Mouse (Mus musculus) intestine, postnatal 0 days (tissue): ENCODE measurements around the gene Zbtb43. TPM values are rescaled to one million over a fixed set of nuclear protein-coding genes. Genes with fewer than 3 reads are reported as not detected.

ENCODE experiments used
- ATAC-seq: fragments of 200-750 bp; cut with Nextera tagmentation; 2 replicates; pipeline ENCODE4 v1.8.0; 2017; ENCODE audit warnings: mild to moderate bottlenecking, moderate TSS enrichment, moderate library complexity
- H3K27ac ChIP-seq: fragments of 300-500 bp; sonication (generic); 2 replicates; pipeline ENCODE4 v1.5.1; 2014; ENCODE audit warnings: mild to moderate bottlenecking, low read depth, low read length, moderate library complexity
- H3K27me3 ChIP-seq: fragments of 300-500 bp; sonication (generic); replicated peaks from 2 replicates; pipeline ENCODE4 v1.6.1; 2014; ENCODE audit warnings: low read length, mixed read lengths; ENCODE audit not compliant: control insufficient read depth, insufficient read depth
- H3K36me3 ChIP-seq: fragments of 300-500 bp; sonication (generic); 2 replicates; pipeline ENCODE4 v1.6.1; 2014; ENCODE audit warnings: mild to moderate bottlenecking, moderate library complexity; ENCODE audit not compliant: control insufficient read depth, insufficient read depth
- H3K4me1 ChIP-seq: fragments of 300-500 bp; sonication (generic); replicated peaks from 2 replicates; pipeline ENCODE4 v1.6.1; 2014; ENCODE audit warnings: antibody characterized with exemption, low read length, mixed read lengths; ENCODE audit not compliant: control insufficient read depth, insufficient read depth
- H3K4me2 ChIP-seq: fragments of 300-500 bp; sonication (generic); replicated peaks from 2 replicates; pipeline ENCODE4 v1.6.1; 2014; ENCODE audit warnings: low read depth, mild to moderate bottlenecking, moderate library complexity
- H3K4me3 ChIP-seq: fragments of 300-500 bp; sonication (generic); 2 replicates; pipeline ENCODE4 v1.5.1; 2014; ENCODE audit warnings: low read depth, low read length
- H3K9ac ChIP-seq: fragments of 300-500 bp; sonication (generic); 2 replicates; pipeline ENCODE4 v1.6.1; 2014; ENCODE audit warnings: mild to moderate bottlenecking, low read depth, low read length
- H3K9me3 ChIP-seq: fragments of 300-500 bp; sonication (generic); 2 replicates; pipeline ENCODE4 v1.6.1; 2016; ENCODE audit warnings: mixed run types; ENCODE audit not compliant: control insufficient read depth
- CTCF ChIP-seq: sonication (generic); IDR thresholded peaks from 2 replicates; pipeline ENCODE4 v1.5.1; 2016; ENCODE audit warnings: low read depth, mild to moderate bottlenecking, control low read depth, antibody characterized with exemption, moderate library complexity
- WGBS: fragments of 180-500 bp; shearing (Covaris S2); extraction: QIAGEN DNeasy Blood & Tissue Kit; methylation state at CpG from one replicate; pipeline ENCODE4 v1.1.7; 2014; 5-methylcytosine and 5-hydroxymethylcytosine counted together
- polyA plus RNA-seq: library from polyadenylated mRNA; unstranded; fragments of >200 nt; fragmentation: Nextera tagmentation; extraction: Ambion mirVana; gene quantifications from 2 replicates; pipeline ENCODE4 v1.2.1, GENCODE M21; 2015

The Zbtb43 gene
- polyA plus RNA-seq, 1 experiment from 2014 or later = 9.3 TPM

- Histone ChIP-seq H3K9ac (no peak overlapping the region), H3K4me2 (no peak overlapping the region), H3K27ac (no peak overlapping the region), H3K4me1 (no peaks in the 10 kb centered on the region), H3K36me3 (peaks cover 11% of the 10 kb centered on the region; the same call in 1 of the 2 replicates), H3K27me3 (no peaks in the 10 kb centered on the region), H3K4me3 (no peak overlapping the region), H3K9me3 (no peaks in the 10 kb centered on the region)
- WGBS = 50% methylated on average over 5 of the region's 5 CpGs
- TF ChIP-seq CTCF = peak; percentile 55
- no peak for ATAC-seq
Observed at GRCm38 (mm10) chr2:33444358-33444757, 24.0 kb downstream of the Zbtb43 start.

GRCm38 (mm10) chr2:33442701-33443100, 25.7 kb downstream of the Zbtb43 start:
- no peak for ATAC-seq

GRCm38 (mm10) chr2:33440893-33441292, 27.5 kb downstream of the Zbtb43 start:
- no peaks in the 10 kb centered on the region for H3K9me3 ChIP-seq
- peaks cover 3% of the 10 kb centered on the region; the same call in 1 of the 2 replicates for H3K4me1 ChIP-seq
- ATAC-seq = no peak
- H3K4me3 ChIP-seq = no peak overlapping the region
- H3K27ac ChIP-seq = no peak overlapping the region
- H3K4me2 ChIP-seq = no peak overlapping the region
- TF ChIP-seq CTCF = no peak
- 33% methylated on average over 4 of the region's 4 CpGs for WGBS
- H3K36me3 ChIP-seq = no peaks in the 10 kb centered on the region
- H3K9ac ChIP-seq = no peak overlapping the region
- no peaks in the 10 kb centered on the region for H3K27me3 ChIP-seq

More at GRCm38 (mm10) chr2:33442701-33443100, 25.7 kb downstream of the Zbtb43 start:
- Histone ChIP-seq H3K9ac (no peak overlapping the region), H3K27me3 (no peaks in the 10 kb centered on the region), H3K36me3 (no peaks in the 10 kb centered on the region), H3K27ac (no peak overlapping the region), H3K4me2 (no peak overlapping the region), H3K9me3 (no peaks in the 10 kb centered on the region), H3K4me1 (no peaks in the 10 kb centered on the region), H3K4me3 (no peak overlapping the region)
- WGBS = 40% methylated on average over 4 of the region's 4 CpGs
- TF ChIP-seq CTCF = no peak

GRCm38 (mm10) chr2:33439980-33440670, 28.2 kb downstream of the Zbtb43 start:
- Histone ChIP-seq H3K9me3 (no peaks in the 10 kb centered on the region), H3K27ac (no peak overlapping the region), H3K4me1 (peaks cover 4% of the 10 kb centered on the region; the same call in 1 of the 2 replicates), H3K4me3 (no peak overlapping the region), H3K36me3 (no peaks in the 10 kb centered on the region), H3K4me2 (no peak overlapping the region), H3K27me3 (no peaks in the 10 kb centered on the region), H3K9ac (no peak overlapping the region)
- WGBS = 28% methylated on average over 9 of the region's 9 CpGs
- no peak for ATAC-seq
- TF ChIP-seq CTCF = no peak

GRCm38 (mm10) chr2:33439471-33439881, 28.9 kb downstream of the Zbtb43 start:
- Histone ChIP-seq H3K4me1 (peaks cover 4% of the 10 kb centered on the region; the same call in 1 of the 2 replicates), H3K9ac (no peak overlapping the region), H3K36me3 (no peaks in the 10 kb centered on the region), H3K27ac (no peak overlapping the region), H3K9me3 (no peaks in the 10 kb centered on the region), H3K4me3 (no peak overlapping the region), H3K27me3 (no peaks in the 10 kb centered on the region), H3K4me2 (no peak overlapping the region)
- WGBS = 46% methylated on average over 8 of the region's 8 CpGs
- ATAC-seq = no peak
- TF ChIP-seq CTCF = no peak

GRCm38 (mm10) chr2:33438377-33438776, 30.0 kb downstream of the Zbtb43 start:
- no peak for TF ChIP-seq CTCF
- no peak overlapping the region for H3K4me3 ChIP-seq
- no peak overlapping the region for H3K9ac ChIP-seq
- H3K27ac ChIP-seq = no peak overlapping the region
- WGBS = 51% methylated on average over 2 of the region's 2 CpGs
- no peaks in the 10 kb centered on the region for H3K27me3 ChIP-seq
- H3K4me1 ChIP-seq = peaks cover 4% of the 10 kb centered on the region; the same call in 1 of the 2 replicates
- no peaks in the 10 kb centered on the region for H3K9me3 ChIP-seq
- ATAC-seq = no peak
- H3K4me2 ChIP-seq = no peak overlapping the region
- no peaks in the 10 kb centered on the region for H3K36me3 ChIP-seq
